Mouse (Mus musculus): ENCODE results near the gene Smagp.

DNA sequence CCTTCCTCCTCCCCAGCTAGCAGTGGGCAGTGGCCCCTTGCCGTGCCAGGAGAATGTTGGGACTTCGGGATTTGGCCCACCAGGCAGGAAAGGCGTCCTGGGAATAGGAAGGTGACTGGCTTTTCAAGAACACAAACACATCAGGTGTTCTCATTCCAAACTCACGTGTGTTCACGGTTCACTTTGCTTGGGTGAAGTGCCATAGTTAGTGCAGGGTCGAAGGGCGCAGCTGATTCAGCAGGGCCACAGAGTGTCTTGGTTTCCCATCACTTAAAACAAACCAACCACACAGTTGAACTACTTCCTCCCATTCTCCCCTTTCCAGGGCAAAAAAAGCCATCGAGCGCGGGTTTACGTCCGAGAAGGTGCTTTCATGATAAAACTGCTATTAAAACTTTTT is 61.4 kb downstream of the Smagp start:
- TF ChIP-seq CTCF (IDR thresholded peaks at IDR 0.05; ENCODE audit: low read depth): no peak
- no peak for TF ChIP-seq EP300 (IDR thresholded peaks at IDR 0.05; ENCODE audit: low read depth)
